Mouse (Mus musculus): ENCODE data around the gene Ugt1a6a.

The Ugt1a6a gene

DNA sequence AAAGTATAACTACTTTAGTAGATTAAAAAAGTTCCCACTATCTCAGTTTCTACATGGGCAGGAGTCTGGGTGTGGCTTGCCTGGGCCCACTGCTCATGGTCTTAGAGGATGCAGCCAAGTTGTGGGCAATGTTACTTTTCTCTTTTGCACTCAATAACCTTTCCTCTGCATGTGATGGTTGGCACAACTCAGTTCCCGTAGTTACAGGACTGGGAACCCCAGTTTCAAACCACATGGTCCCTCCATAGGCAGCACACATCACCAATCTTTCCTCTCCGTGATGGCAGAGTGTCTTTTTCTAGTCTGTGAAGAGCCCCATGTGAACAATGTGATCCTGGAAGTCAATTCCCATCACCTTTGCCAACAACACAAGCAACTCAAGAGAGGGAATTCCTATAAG lies 92.9 kb downstream of the Ugt1a6a start:
- DNase-seq (ENCODE audit: low read depth in 1 of 2, low spot score in 2 of 2): peak in 1 of 2 experiments; percentile 16

GRCm38 (mm10) chr1:88228121-88228520 lies 93.5 kb downstream of the Ugt1a6a start:
- DNase-seq (ENCODE audit: low read depth in 1 of 2, low spot score in 2 of 2): peak in 1 of 2 experiments; percentile 18

DNA sequence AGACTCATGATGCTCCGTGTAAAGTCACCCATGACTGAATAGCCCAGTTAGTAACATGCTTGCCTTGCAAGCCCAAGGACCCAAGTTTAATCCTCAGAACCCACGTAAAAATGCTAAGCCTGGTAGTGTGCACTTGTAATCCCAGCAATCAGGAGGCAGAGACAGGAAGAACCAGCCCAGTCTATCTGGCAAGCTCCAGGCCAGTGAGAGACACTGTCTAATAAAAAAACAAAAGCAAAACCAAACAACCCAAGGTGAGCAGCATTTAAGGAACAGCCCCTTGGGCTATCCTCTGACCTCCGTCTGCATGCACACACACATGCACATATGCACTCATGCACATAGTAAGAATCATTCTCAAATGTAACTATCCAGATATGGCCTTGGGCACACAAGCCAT lies 95.0 kb downstream of the Ugt1a6a start:
- no peak for DNase-seq (ENCODE audit: low read depth in 1 of 2, low spot score in 2 of 2)

DNA sequence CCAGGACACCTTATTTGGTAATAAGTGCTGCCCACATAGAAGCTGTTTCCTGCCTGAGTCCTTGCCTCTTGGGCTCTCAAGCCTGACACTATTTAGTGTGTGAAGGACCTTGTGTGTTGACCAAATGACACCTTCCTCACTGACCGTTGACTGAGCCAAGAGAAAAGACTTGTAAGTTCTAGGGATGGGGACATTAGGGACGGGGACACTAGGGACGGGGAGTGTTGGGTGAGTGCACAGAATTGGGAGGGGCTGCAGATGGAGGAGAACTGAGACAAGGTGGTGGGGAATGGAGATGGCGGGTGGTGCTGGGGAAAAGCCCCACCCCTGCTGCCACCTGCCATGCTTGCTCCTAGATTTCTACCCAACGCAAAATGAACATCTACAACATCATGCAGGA lies 95.4 kb downstream of the Ugt1a6a start:
- DNase-seq (ENCODE audit: low read depth in 1 of 2, low spot score in 2 of 2): no peak

DNA sequence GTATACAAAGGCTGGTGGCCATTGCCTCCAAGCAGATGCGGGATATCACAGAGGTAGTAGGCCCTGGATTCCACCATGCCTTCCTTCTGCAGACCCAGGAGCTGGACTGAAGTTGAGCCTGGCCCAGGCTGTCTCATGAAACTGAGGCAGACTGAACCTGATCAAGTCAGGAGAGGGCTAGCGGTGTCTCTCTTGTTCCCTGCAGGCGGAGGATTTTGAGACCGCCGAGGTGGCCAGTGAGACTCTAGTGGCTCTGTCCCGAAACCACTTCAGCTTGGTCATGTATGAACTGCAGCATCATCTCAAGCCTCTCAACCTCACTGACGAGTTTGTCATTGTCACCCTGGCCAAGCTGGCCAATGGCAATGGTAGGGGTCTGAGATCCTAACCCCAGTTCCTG lies 95.8 kb downstream of the Ugt1a6a start:
- DNase-seq (ENCODE audit: low read depth in 1 of 2, low spot score in 2 of 2): no peak

- no peak for DNase-seq (ENCODE audit: low read depth in 1 of 2, low spot score in 2 of 2)
Observed at GRCm38 (mm10) chr1:88230981-88231802, 96.6 kb downstream of the Ugt1a6a start.

- no peak for DNase-seq (ENCODE audit: low read depth in 1 of 2, low spot score in 2 of 2)
Observed at GRCm38 (mm10) chr1:88231803-88232499, 97.3 kb downstream of the Ugt1a6a start.

- DNase-seq (ENCODE audit: low read depth in 1 of 2, low spot score in 2 of 2): no peak
Observed at GRCm38 (mm10) chr1:88232664-88233380, 98.2 kb downstream of the Ugt1a6a start.

DNA sequence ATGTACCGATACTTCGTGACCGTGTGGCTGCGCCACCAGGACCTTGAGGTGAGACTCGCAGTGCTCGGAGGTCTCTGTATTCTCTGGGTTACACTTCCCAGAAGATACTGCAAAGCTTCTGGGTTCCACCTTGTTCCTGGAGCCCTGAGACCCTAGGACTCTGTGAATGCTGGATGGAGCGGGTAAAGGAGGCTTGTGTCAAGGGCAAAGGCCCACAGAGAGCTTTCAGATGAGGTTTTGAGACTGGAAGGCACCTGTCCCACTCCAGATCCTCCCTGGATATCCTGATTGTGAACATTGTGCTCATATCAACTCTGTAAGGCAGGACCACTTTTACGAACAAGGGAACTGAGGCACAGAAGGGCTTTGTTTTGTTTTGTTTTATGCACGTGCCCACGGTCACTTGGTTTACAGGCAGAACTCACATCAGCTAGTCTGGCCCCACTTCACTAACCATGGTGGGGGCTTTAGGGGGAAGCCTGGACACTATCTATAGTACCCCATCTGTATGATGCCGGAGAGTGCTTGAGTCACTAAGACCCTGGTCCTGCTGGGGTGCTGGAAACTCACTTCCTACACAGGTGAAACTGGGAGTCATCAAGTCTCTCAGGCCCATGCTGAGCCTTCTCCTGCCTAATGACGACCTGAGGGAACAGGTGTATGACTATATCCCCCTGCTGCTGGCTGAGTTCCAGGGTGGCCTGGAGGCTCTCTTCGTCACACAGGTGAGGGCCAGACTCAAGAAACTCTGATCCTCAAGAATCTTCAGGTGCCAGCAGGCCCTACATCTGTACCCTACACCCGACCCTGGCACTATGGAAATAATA lies 99.0 kb downstream of the Ugt1a6a start:
- DNase-seq (ENCODE audit: low read depth in 1 of 2, low spot score in 2 of 2): no peak

DNA sequence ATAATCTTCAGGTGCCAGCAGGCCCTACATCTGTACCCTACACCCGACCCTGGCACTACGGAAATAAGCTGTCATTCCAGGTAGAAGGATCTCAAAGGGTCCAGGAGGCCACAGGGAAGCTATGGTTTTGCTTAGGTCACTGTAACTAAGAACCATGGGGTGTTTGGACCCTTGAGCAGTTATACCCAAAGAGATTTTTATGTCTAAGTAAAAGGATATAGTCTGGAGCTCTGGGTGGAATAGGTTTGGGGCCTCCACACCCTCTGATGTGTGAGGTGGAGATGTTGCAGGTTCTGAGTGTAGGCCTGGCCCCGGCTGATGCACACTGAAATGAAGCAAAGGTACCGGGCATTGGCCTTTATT lies 99.6 kb downstream of the Ugt1a6a start:
- DNase-seq (ENCODE audit: low read depth in 1 of 2, low spot score in 2 of 2): no peak

GRCm38 (mm10) chr1:88234646-88235045 lies 100.0 kb downstream of the Ugt1a6a start:
- no peak for DNase-seq (ENCODE audit: low read depth in 1 of 2, low spot score in 2 of 2)

DNA sequence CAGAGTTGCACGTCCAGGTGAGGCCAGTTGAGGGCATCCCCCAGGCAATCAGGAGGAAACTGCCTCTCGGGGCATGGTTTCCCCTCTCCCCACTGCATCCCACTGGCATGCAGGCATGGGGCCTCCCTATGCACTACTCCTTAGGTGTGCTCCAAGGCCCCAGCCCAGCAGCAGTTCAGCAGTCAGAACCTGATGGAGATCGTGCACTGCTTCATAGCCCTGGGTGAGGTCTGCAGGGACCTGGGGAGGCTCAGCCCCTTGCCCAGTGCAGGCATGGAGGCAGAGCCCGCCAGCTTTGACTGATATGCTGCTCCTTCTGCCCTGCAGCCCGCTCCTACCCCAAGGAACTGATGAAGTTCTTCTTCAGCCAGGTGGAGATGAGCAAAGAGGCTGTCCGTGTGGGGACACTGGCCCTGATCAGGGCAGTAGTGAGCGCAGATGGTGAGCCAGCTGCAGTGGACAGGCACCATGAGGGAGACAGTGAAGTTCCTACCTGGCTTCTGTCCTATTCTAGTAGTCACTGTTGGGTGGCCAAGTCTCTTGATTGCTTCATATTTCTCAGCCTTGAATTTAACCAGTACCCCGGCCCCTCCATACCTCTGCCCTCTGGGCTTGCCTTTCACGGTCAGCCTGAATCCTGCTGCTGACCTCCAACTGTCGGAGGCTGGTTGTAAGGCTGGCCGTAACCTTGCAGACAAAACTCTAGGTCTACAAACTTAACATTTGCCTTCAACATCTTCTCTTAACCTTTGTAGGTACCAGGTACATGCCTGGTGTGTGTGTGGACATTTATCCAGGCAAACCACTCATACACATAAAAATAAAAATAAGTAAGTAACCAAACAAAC lies 100.7 kb downstream of the Ugt1a6a start:
- no peak for DNase-seq (ENCODE audit: low read depth in 1 of 2, low spot score in 2 of 2)

DNA sequence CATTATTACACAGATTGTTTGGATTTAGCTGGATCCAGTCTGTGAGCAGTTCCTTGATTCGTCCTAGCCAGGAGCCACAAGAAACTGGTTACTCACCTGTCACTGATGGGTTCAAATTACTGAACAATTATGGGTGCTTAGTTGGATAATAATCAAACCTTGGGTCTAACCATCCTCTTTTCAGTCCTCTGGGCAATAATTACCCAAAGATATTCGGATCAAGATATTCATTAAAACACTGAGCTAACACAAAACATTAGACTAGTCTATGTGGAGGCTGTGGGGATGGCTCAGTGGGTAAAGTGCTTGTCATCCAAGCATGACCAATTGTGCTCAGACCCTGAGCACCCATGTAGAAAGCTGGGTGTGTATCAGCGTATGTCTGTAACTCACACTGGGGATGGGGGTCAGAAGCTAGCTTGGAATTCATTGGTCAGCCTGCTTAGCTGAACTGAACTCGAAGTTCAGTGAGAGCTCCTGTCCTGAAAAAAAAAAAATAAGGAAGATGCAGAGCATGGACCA lies 101.3 kb downstream of the Ugt1a6a start:
- DNase-seq (ENCODE audit: low read depth in 1 of 2, low spot score in 2 of 2): no peak

GRCm38 (mm10) chr1:88237311-88237710 lies 102.7 kb downstream of the Ugt1a6a start:
- DNase-seq (ENCODE audit: low read depth in 1 of 2, low spot score in 2 of 2): no peak

DNA sequence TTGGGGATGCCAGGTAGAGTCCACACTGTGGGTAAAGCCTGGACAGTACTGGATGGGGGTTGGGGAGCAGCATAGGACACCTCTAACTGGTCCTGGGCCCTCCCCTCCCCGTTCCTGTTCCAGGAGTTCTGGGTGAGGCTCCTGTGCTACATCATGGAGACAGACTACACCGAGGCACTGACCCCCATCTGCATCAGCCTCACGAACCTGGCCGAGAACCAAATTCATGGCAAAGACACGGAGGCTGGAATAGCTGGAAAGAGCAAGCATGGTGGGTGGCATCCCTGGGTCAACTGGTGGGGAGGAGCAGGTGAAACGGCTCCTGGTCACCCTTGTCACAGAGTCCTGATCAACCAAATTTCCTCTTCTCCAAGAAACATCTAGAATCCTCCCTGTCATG lies 104.2 kb downstream of the Ugt1a6a start:
- DNase-seq (ENCODE audit: low read depth in 1 of 2, low spot score in 2 of 2): no peak

- no peak for DNase-seq (ENCODE audit: low read depth in 1 of 2, low spot score in 2 of 2)
Observed at GRCm38 (mm10) chr1:88240072-88240471, 105.5 kb downstream of the Ugt1a6a start.

DNA sequence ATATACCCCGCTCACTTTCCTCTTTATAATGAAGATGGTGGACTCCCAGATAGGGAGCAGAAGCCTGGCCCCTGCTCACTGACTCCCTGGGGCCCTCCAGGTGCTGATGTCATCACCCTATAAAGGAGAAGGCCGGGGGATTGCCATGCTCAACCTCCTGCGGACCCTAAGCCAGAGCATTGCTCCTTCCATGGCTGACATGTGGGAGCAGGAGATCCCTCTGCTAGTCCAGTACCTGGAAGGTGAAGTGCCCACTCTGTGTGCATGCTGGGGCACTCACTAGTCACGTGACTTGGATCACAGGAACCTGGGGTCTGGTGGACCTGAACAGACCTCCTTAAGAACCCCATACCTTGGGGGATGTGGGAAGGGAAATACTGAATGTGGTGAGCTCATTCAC lies 106.0 kb downstream of the Ugt1a6a start:
- no peak for DNase-seq (ENCODE audit: low read depth in 1 of 2, low spot score in 2 of 2)

GRCm38 (mm10) chr1:88243861-88244260 lies 109.3 kb downstream of the Ugt1a6a start:
- no peak for DNase-seq (ENCODE audit: low read depth in 1 of 2, low spot score in 2 of 2)

DNA sequence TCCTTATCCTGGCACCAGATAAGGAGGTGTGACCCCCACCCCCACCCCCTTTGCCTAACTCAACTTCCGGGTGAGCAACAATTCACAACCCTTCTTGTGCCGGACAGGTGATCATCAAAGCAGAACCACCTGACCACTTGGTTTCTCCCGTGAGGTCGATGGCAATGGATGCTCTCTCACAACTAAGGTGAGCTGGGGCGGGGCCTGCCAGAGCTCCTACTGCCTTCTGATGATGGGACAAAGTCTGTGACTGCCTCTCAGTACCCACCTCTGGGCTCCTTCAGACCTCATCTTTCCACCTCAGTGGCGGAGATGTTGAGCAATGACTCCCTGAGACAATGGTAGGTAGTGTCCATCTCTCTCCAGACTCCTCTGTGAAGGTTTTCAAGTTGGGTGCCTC lies 111.3 kb downstream of the Ugt1a6a start:
- DNase-seq (ENCODE audit: low read depth in 1 of 2, low spot score in 2 of 2): no peak

DNA sequence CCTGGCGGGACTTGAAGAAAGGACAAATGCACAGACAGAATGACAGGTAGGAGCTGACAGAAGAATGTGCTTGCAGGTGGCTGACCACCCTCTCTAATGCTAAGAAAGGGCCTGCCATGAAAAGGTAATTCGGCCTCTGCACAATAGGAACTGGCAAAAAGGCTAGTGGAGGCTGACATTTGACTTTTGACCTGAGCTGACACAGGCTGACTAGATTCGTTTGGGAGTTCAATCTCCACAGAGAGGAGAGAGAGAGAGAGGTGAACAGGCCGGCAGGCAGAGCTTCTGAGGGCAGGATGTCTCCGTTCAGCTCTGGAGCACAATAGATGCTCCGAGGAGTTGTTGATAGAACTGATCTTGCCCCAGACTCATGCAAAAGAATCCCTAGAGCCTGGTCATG lies 111.8 kb downstream of the Ugt1a6a start:
- no peak for DNase-seq (ENCODE audit: low read depth in 1 of 2, low spot score in 2 of 2)

Data from monocyte, adult 2 months (primary cell).